Mouse (Mus musculus): ENCODE measurements around the gene Serac1. TPM values are rescaled to one million over a fixed set of nuclear protein-coding genes. Genes with fewer than 3 reads are reported as not detected.

Gene Serac1
- total and polyA plus RNA-seq, 3 experiments: 4.1 to 5.9 TPM; not detected in 1

DNA sequence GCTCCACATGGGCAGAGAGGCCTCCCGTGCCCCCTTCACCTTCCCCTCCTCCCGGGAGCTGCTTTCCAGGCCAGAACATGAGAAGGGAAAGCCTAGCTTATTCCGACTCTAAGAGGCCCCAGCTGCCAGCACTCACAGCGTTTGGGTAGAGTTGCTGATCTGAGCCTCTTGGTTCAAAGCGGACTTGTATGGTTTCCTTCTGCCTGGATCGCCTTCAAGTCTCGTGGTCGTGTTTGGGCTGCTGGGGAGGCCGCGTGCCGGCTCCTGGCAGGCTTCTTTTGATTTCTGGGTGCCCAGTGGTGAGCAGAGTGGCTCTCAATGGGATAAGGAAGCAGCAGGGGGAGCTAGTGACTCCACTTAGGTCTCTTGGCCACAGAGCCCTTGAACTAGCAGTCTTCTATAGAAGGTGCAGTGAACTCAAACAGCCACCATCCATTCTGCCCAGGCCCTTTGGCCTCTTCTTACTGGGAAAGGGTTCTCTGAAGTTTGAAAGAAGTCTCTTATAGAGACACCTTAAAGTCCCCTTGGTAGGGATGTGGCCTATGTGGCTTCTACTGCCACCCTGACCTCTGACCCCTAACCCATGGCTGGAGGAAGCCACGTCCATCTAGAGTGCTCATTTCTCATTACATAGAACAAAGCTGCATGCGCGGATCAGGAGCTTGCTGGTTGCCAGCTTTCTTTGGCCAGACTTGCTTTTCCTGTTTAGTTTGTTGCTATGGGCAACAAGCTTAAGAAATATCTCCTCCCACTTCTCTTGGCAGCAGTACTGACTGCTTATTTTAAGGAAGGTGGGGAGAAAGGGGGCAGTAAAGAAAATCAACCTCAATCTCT, 73.7 kb downstream of the Serac1 start:
- Histone ChIP-seq H3K27me3 (ENCODE audit: control insufficient read depth in 1 of 2, insufficient read depth in 2 of 2, low read length in 2 of 2) (no peaks in the 10 kb centered on the region), H3K27ac (ENCODE audit: control insufficient read depth, low read depth, low read length) (no peak overlapping the region), H3K9me3 (replicated peaks; ENCODE audit: insufficient read depth, low read length) (no peaks in the 10 kb centered on the region), H3K4me3 (ENCODE audit: control insufficient read depth in 1 of 2, insufficient read depth in 1 of 2, low read depth in 2 of 2, low read length in 2 of 2) (no peak overlapping the region), H3K36me3 (ENCODE audit: control insufficient read depth in 1 of 2, insufficient read depth in 2 of 2, low read length in 2 of 2) (peaks cover 0 to 21% of the 10 kb centered on the region in 2 experiments; a peak in 2 of 4 replicates), H3K79me2 (ENCODE audit: control insufficient read depth, insufficient read depth, low read length, poor library complexity) (no peaks in the 10 kb centered on the region), H3K9ac (ENCODE audit: control insufficient read depth, low read depth, low read length, poor library complexity, severe bottlenecking) (no peak overlapping the region), H3K4me1 (ENCODE audit: control insufficient read depth in 1 of 2, insufficient read depth in 2 of 2, low read length in 2 of 2) (peaks cover 9 to 32% of the 10 kb centered on the region in 2 experiments)
- TF ChIP-seq ELF1 (IDR thresholded peaks at IDR 0.05; ENCODE audit: low read depth, low read length) (peak; percentile 72; the same call in 1 of the 2 replicates), MAFK (IDR thresholded peaks at IDR 0.05; ENCODE audit: borderline replicate concordance, low read depth, low read length) (no peak), MXI1 (IDR thresholded peaks at IDR 0.05; ENCODE audit: low read depth, low read length) (peak; percentile 83), HCFC1 (IDR thresholded peaks at IDR 0.05; ENCODE audit: low read depth, low read length) (no peak; the same call in 1 of the 2 replicates), CTCF (IDR thresholded peaks at IDR 0.05 in 2 of 3, conservative IDR thresholded peaks at IDR 0.05 in 1 of 3; ENCODE audit: control insufficient read depth in 1 of 3, insufficient read depth in 1 of 3, low read depth in 2 of 3, low read length in 3 of 3, poor library complexity in 1 of 3, severe bottlenecking in 1 of 3) (peak in 2 of 3 experiments; percentile 23 to 35; a peak in 4 of 6 replicates), SIN3A (IDR thresholded peaks at IDR 0.05; ENCODE audit: low read length) (peak; percentile 83)
- DNase-seq (ENCODE audit: low read depth, low spot score): peak; percentile 87

DNA sequence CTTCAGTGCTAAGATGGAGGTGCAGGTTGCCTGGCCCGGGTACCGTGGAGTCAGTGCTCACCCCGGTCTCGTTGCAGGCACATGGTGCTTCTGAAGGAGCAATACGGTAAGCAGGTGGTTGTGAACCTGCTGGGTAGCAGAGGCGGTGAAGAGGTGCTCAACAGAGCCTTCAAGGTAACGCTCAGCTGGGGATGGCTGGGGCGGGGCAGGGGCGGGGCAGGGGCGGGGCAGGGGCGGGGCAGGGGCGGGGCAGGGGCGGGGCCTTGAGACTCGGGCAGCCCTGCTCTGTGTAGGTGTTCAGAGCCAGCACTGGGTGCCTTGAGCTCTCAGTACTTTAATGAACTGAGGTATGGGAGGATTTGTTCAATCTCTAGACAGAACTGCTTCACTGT, 74.3 kb downstream of the Serac1 start:
- no peak for TF ChIP-seq NELFE (IDR thresholded peaks at IDR 0.05; ENCODE audit: low read depth, low read length)
- no peak for TF ChIP-seq MAFK (IDR thresholded peaks at IDR 0.05; ENCODE audit: borderline replicate concordance, low read depth, low read length)
- no peak for TF ChIP-seq RAD21 (IDR thresholded peaks at IDR 0.05; ENCODE audit: low read depth, low read length)
- no peak for TF ChIP-seq KAT2A (conservative IDR thresholded peaks at IDR 0.05; ENCODE audit: low read depth, low read length)
- H3K9me3 ChIP-seq (replicated peaks; ENCODE audit: insufficient read depth, low read length): no peaks in the 10 kb centered on the region
- peaks cover 9 to 34% of the 10 kb centered on the region in 2 experiments for H3K4me1 ChIP-seq (ENCODE audit: control insufficient read depth in 1 of 2, insufficient read depth in 2 of 2, low read length in 2 of 2)
- no peak overlapping the region for H3K27ac ChIP-seq (ENCODE audit: control insufficient read depth, low read depth, low read length)
- H3K27me3 ChIP-seq (ENCODE audit: control insufficient read depth in 1 of 2, insufficient read depth in 2 of 2, low read length in 2 of 2): no peaks in the 10 kb centered on the region
- peaks cover 0 to 21% of the 10 kb centered on the region in 2 experiments; a peak in 2 of 4 replicates for H3K36me3 ChIP-seq (ENCODE audit: control insufficient read depth in 1 of 2, insufficient read depth in 2 of 2, low read length in 2 of 2)
- no peaks in the 10 kb centered on the region for H3K79me2 ChIP-seq (ENCODE audit: control insufficient read depth, insufficient read depth, low read length, poor library complexity)
- H3K9ac ChIP-seq (ENCODE audit: control insufficient read depth, low read depth, low read length, poor library complexity, severe bottlenecking): no peak overlapping the region
- no peak overlapping the region for H3K4me3 ChIP-seq (ENCODE audit: control insufficient read depth in 1 of 2, insufficient read depth in 1 of 2, low read depth in 2 of 2, low read length in 2 of 2)
- peak; percentile 16 for DNase-seq (ENCODE audit: low read depth, low spot score)

DNA sequence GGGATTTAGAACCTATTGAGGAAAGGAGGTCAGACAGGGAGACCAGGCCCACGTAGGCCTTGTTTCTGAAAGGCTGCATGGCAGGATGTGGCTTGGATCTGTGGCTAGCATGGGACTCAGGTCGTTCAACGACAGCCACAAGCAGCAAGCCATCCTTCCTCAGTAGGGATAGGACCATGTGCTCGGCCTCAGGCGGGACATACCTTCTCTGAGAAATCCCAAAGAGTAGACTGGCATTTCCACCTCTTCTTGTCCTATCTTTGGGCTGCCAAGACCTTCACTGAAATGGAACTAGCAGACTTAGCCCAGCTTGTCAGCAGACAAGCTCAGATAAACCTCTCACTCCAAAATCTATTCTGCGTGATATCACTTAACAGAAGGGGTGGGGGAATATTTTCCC, 75.9 kb downstream of the Serac1 start:
- Histone ChIP-seq H3K4me1 (ENCODE audit: control insufficient read depth in 1 of 2, insufficient read depth in 2 of 2, low read length in 2 of 2) (peaks cover 9 to 34% of the 10 kb centered on the region in 2 experiments), H3K4me3 (ENCODE audit: control insufficient read depth in 1 of 2, insufficient read depth in 1 of 2, low read depth in 2 of 2, low read length in 2 of 2) (no peak overlapping the region), H3K9ac (ENCODE audit: control insufficient read depth, low read depth, low read length, poor library complexity, severe bottlenecking) (no peak overlapping the region), H3K27ac (ENCODE audit: control insufficient read depth, low read depth, low read length) (no peak overlapping the region), H3K27me3 (ENCODE audit: control insufficient read depth in 1 of 2, insufficient read depth in 2 of 2, low read length in 2 of 2) (no peaks in the 10 kb centered on the region), H3K9me3 (replicated peaks; ENCODE audit: insufficient read depth, low read length) (no peaks in the 10 kb centered on the region), H3K36me3 (ENCODE audit: control insufficient read depth in 1 of 2, insufficient read depth in 2 of 2, low read length in 2 of 2) (peaks cover 0 to 21% of the 10 kb centered on the region in 2 experiments; a peak in 2 of 4 replicates), H3K79me2 (ENCODE audit: control insufficient read depth, insufficient read depth, low read length, poor library complexity) (no peaks in the 10 kb centered on the region)
- DNase-seq (ENCODE audit: low read depth, low spot score): no peak
- TF ChIP-seq BHLHE40 (IDR thresholded peaks at IDR 0.05; ENCODE audit: borderline replicate concordance, low read depth, low read length) (no peak), USF1 (IDR thresholded peaks at IDR 0.05; ENCODE audit: low read depth, low read length) (no peak), ZNF384 (IDR thresholded peaks at IDR 0.05; ENCODE audit: low read depth, low read length) (no peak), E2F4 (IDR thresholded peaks at IDR 0.05; ENCODE audit: borderline replicate concordance, low read depth, low read length) (no peak), NRF1 (IDR thresholded peaks at IDR 0.05; ENCODE audit: insufficient read depth, low read depth, low read length, poor library complexity, severe bottlenecking) (no peak), ZKSCAN1 (IDR thresholded peaks at IDR 0.05; ENCODE audit: low read depth, low read length) (no peak), TBP (IDR thresholded peaks at IDR 0.05; ENCODE audit: low read depth, low read length) (no peak), MEF2A (IDR thresholded peaks at IDR 0.05; ENCODE audit: extremely low read depth, insufficient replicate concordance, low read depth, low read length, poor library complexity, severe bottlenecking) (no peak), CTCF (IDR thresholded peaks at IDR 0.05 in 2 of 3, conservative IDR thresholded peaks at IDR 0.05 in 1 of 3; ENCODE audit: control insufficient read depth in 1 of 3, insufficient read depth in 1 of 3, low read depth in 2 of 3, low read length in 3 of 3, poor library complexity in 1 of 3, severe bottlenecking in 1 of 3) (no peak), TAL1 (IDR thresholded peaks at IDR 0.05; ENCODE audit: low read length) (no peak), HCFC1 (IDR thresholded peaks at IDR 0.05; ENCODE audit: low read depth, low read length) (no peak), MAX (IDR thresholded peaks at IDR 0.05; ENCODE audit: low read length) (no peak), JUND (IDR thresholded peaks at IDR 0.05; ENCODE audit: low read depth, low read length) (no peak), RCOR1 (IDR thresholded peaks at IDR 0.05; ENCODE audit: low read depth, low read length) (no peak), SIN3A (IDR thresholded peaks at IDR 0.05; ENCODE audit: low read length) (no peak), SMC3 (IDR thresholded peaks at IDR 0.05; ENCODE audit: low read depth, low read length) (no peak), POLR2AphosphoS2 (IDR thresholded peaks at IDR 0.05; ENCODE audit: low read length) (no peak)

Measured in MEL (cell line).